Mouse (Mus musculus): Measurements from ENCODE around the gene Agpat1. TPM values are rescaled to one million over a fixed set of nuclear protein-coding genes. Genes with fewer than 3 reads are reported as not detected.
A peak's percentile ranks its signal among the peaks of the same experiment; 100 is the strongest.

Agpat1 gene
- 58.2 and 74.8 TPM in 2 replicates for polyA plus RNA-seq (2014; fragmentation: Nextera tagmentation; extraction: Ambion mirVana)

- Histone ChIP-seq H3K4me2 (ENCODE audit: low read depth, severe bottlenecking) (peak within 1 kb of the TSS; percentile 93), H3K9me3 (ENCODE audit: control insufficient read depth, low read length) (no peaks in the 10 kb centered on the region), H3K27ac (replicated peaks; ENCODE audit: low read depth, low read length) (peak within 1 kb of the TSS; percentile 72), H3K4me1 (ENCODE audit: control insufficient read depth, insufficient read depth, low read length) (peaks cover 16% of the 10 kb centered on the region), H3K4me3 (ENCODE audit: low read depth, low read length) (peak within 1 kb of the TSS; percentile 96), H3K9ac (ENCODE audit: low read length) (peak within 1 kb of the TSS; percentile 89), H3K36me3 (ENCODE audit: control insufficient read depth, insufficient read depth, low read length) (peaks cover 7% of the 10 kb centered on the region; the same call in 1 of the 2 replicates), H3K27me3 (ENCODE audit: control insufficient read depth, insufficient read depth, low read length) (no peaks in the 10 kb centered on the region)
- ATAC-seq (ENCODE audit: insufficient number of reproducible peaks, low FRiP score, low TSS enrichment, low read depth) (peak; percentile 90), DNase-seq (ENCODE audit: low spot score) (peak; percentile 99)
- 0% methylated on average over 35 of the region's 35 CpGs for WGBS
These were observed at the start of gene Agpat1 for GRCm38 (mm10) chr17:34604061-34604508. Agpat1 (plus strand) TSS chr17:34604262.

GRCm38 (mm10) chr17:34555483-34555882 is 48.6 kb upstream of the Agpat1 start:
- DNase-seq (ENCODE audit: low spot score), result peak; percentile 86
- no peak for ATAC-seq (ENCODE audit: insufficient number of reproducible peaks, low FRiP score, low TSS enrichment, low read depth)
- WGBS, result 28% methylated on average over 5 of the region's 5 CpGs

GRCm38 (mm10) chr17:34556406-34556805 is 47.7 kb upstream of the Agpat1 start:
- Histone ChIP-seq H3K4me2 (ENCODE audit: low read depth, severe bottlenecking) (no peak overlapping the region), H3K4me1 (ENCODE audit: control insufficient read depth, insufficient read depth, low read length) (no peaks in the 10 kb centered on the region), H3K27ac (replicated peaks; ENCODE audit: low read depth, low read length) (no peak overlapping the region), H3K4me3 (ENCODE audit: low read depth, low read length) (no peak overlapping the region), H3K36me3 (ENCODE audit: control insufficient read depth, insufficient read depth, low read length) (no peaks in the 10 kb centered on the region), H3K9ac (ENCODE audit: low read length) (no peak overlapping the region), H3K9me3 (ENCODE audit: control insufficient read depth, low read length) (no peaks in the 10 kb centered on the region), H3K27me3 (ENCODE audit: control insufficient read depth, insufficient read depth, low read length) (no peaks in the 10 kb centered on the region)
- WGBS, result 86% methylated on average over 8 of the region's 8 CpGs
- DNase-seq (ENCODE audit: low spot score) (no peak), ATAC-seq (ENCODE audit: insufficient number of reproducible peaks, low FRiP score, low TSS enrichment, low read depth) (no peak)

More at GRCm38 (mm10) chr17:34555483-34555882, 48.6 kb upstream of the Agpat1 start:
- Histone ChIP-seq H3K36me3 (ENCODE audit: control insufficient read depth, insufficient read depth, low read length) (no peaks in the 10 kb centered on the region), H3K9me3 (ENCODE audit: control insufficient read depth, low read length) (no peaks in the 10 kb centered on the region), H3K9ac (ENCODE audit: low read length) (no peak overlapping the region), H3K4me1 (ENCODE audit: control insufficient read depth, insufficient read depth, low read length) (no peaks in the 10 kb centered on the region), H3K27me3 (ENCODE audit: control insufficient read depth, insufficient read depth, low read length) (no peaks in the 10 kb centered on the region), H3K27ac (replicated peaks; ENCODE audit: low read depth, low read length) (no peak overlapping the region), H3K4me2 (ENCODE audit: low read depth, severe bottlenecking) (no peak overlapping the region), H3K4me3 (ENCODE audit: low read depth, low read length) (no peak overlapping the region)

- no peak for ATAC-seq (ENCODE audit: insufficient number of reproducible peaks, low FRiP score, low TSS enrichment, low read depth)
- Histone ChIP-seq H3K4me3 (ENCODE audit: low read depth, low read length) (no peak overlapping the region), H3K36me3 (ENCODE audit: control insufficient read depth, insufficient read depth, low read length) (no peaks in the 10 kb centered on the region), H3K9me3 (ENCODE audit: control insufficient read depth, low read length) (no peaks in the 10 kb centered on the region), H3K4me2 (ENCODE audit: low read depth, severe bottlenecking) (no peak overlapping the region), H3K9ac (ENCODE audit: low read length) (no peak overlapping the region), H3K27me3 (ENCODE audit: control insufficient read depth, insufficient read depth, low read length) (no peaks in the 10 kb centered on the region), H3K4me1 (ENCODE audit: control insufficient read depth, insufficient read depth, low read length) (no peaks in the 10 kb centered on the region), H3K27ac (replicated peaks; ENCODE audit: low read depth, low read length) (no peak overlapping the region)
- 41% methylated on average over 11 of the region's 11 CpGs for WGBS
- no peak for DNase-seq (ENCODE audit: low spot score)
These were observed 46.7 kb upstream of the Agpat1 start for GRCm38 (mm10) chr17:34557411-34557810.

- 87% methylated on average over 7 of the region's 7 CpGs for WGBS
- Histone ChIP-seq H3K9me3 (ENCODE audit: control insufficient read depth, low read length) (no peaks in the 10 kb centered on the region), H3K9ac (ENCODE audit: low read length) (no peak overlapping the region), H3K27me3 (ENCODE audit: control insufficient read depth, insufficient read depth, low read length) (no peaks in the 10 kb centered on the region), H3K4me1 (ENCODE audit: control insufficient read depth, insufficient read depth, low read length) (peaks cover 4% of the 10 kb centered on the region; the same call in 1 of the 2 replicates), H3K4me3 (ENCODE audit: low read depth, low read length) (no peak overlapping the region), H3K36me3 (ENCODE audit: control insufficient read depth, insufficient read depth, low read length) (no peaks in the 10 kb centered on the region), H3K27ac (replicated peaks; ENCODE audit: low read depth, low read length) (no peak overlapping the region), H3K4me2 (ENCODE audit: low read depth, severe bottlenecking) (no peak overlapping the region)
- ATAC-seq (ENCODE audit: insufficient number of reproducible peaks, low FRiP score, low TSS enrichment, low read depth), result no peak
- DNase-seq (ENCODE audit: low spot score), result no peak
These were observed 44.9 kb upstream of the Agpat1 start for GRCm38 (mm10) chr17:34559116-34559515.

GRCm38 (mm10) chr17:34559895-34560294 is 44.2 kb upstream of the Agpat1 start:
- ATAC-seq (ENCODE audit: insufficient number of reproducible peaks, low FRiP score, low TSS enrichment, low read depth) (no peak), DNase-seq (ENCODE audit: low spot score) (no peak)
- no peak overlapping the region for H3K4me2 ChIP-seq (ENCODE audit: low read depth, severe bottlenecking)
- H3K4me3 ChIP-seq (ENCODE audit: low read depth, low read length), result no peak overlapping the region
- no peak overlapping the region for H3K9ac ChIP-seq (ENCODE audit: low read length)
- no peaks in the 10 kb centered on the region for H3K9me3 ChIP-seq (ENCODE audit: control insufficient read depth, low read length)
- peaks cover 11% of the 10 kb centered on the region; the same call in 1 of the 2 replicates for H3K4me1 ChIP-seq (ENCODE audit: control insufficient read depth, insufficient read depth, low read length)
- no peak overlapping the region for H3K27ac ChIP-seq (replicated peaks; ENCODE audit: low read depth, low read length)
- H3K36me3 ChIP-seq (ENCODE audit: control insufficient read depth, insufficient read depth, low read length), result no peaks in the 10 kb centered on the region
- H3K27me3 ChIP-seq (ENCODE audit: control insufficient read depth, insufficient read depth, low read length), result no peaks in the 10 kb centered on the region; the same call in 1 of the 2 replicates
- 23% methylated on average over 15 of the region's 15 CpGs for WGBS

GRCm38 (mm10) chr17:34560438-34560837 is 43.6 kb upstream of the Agpat1 start:
- DNase-seq (ENCODE audit: low spot score), result no peak
- H3K27me3 ChIP-seq (ENCODE audit: control insufficient read depth, insufficient read depth, low read length), result no peaks in the 10 kb centered on the region; the same call in 1 of the 2 replicates
- H3K27ac ChIP-seq (replicated peaks; ENCODE audit: low read depth, low read length), result no peak overlapping the region
- H3K4me1 ChIP-seq (ENCODE audit: control insufficient read depth, insufficient read depth, low read length), result peaks cover 14% of the 10 kb centered on the region; the same call in 1 of the 2 replicates
- no peaks in the 10 kb centered on the region for H3K36me3 ChIP-seq (ENCODE audit: control insufficient read depth, insufficient read depth, low read length)
- 91% methylated on average over 6 of the region's 6 CpGs for WGBS
- no peak overlapping the region for H3K9ac ChIP-seq (ENCODE audit: low read length)
- ATAC-seq (ENCODE audit: insufficient number of reproducible peaks, low FRiP score, low TSS enrichment, low read depth), result no peak
- H3K4me3 ChIP-seq (ENCODE audit: low read depth, low read length), result no peak overlapping the region
- H3K9me3 ChIP-seq (ENCODE audit: control insufficient read depth, low read length), result no peaks in the 10 kb centered on the region
- no peak overlapping the region for H3K4me2 ChIP-seq (ENCODE audit: low read depth, severe bottlenecking)

GRCm38 (mm10) chr17:34561200-34561599 is 42.9 kb upstream of the Agpat1 start:
- no peak overlapping the region for H3K4me2 ChIP-seq (ENCODE audit: low read depth, severe bottlenecking)
- DNase-seq (ENCODE audit: low spot score), result no peak
- no peak overlapping the region for H3K4me3 ChIP-seq (ENCODE audit: low read depth, low read length)
- H3K36me3 ChIP-seq (ENCODE audit: control insufficient read depth, insufficient read depth, low read length), result no peaks in the 10 kb centered on the region
- peaks cover 2% of the 10 kb centered on the region for H3K27me3 ChIP-seq (ENCODE audit: control insufficient read depth, insufficient read depth, low read length)
- peaks cover 14% of the 10 kb centered on the region; the same call in 1 of the 2 replicates for H3K4me1 ChIP-seq (ENCODE audit: control insufficient read depth, insufficient read depth, low read length)
- H3K27ac ChIP-seq (replicated peaks; ENCODE audit: low read depth, low read length), result no peak overlapping the region
- WGBS, result 56% methylated on average over 8 of the region's 8 CpGs
- no peak overlapping the region for H3K9ac ChIP-seq (ENCODE audit: low read length)
- no peak for ATAC-seq (ENCODE audit: insufficient number of reproducible peaks, low FRiP score, low TSS enrichment, low read depth)
- H3K9me3 ChIP-seq (ENCODE audit: control insufficient read depth, low read length), result no peaks in the 10 kb centered on the region

GRCm38 (mm10) chr17:34562595-34562994 is 41.5 kb upstream of the Agpat1 start:
- Histone ChIP-seq H3K9ac (ENCODE audit: low read length) (no peak overlapping the region), H3K4me1 (ENCODE audit: control insufficient read depth, insufficient read depth, low read length) (peaks cover 14% of the 10 kb centered on the region; the same call in 1 of the 2 replicates), H3K4me2 (ENCODE audit: low read depth, severe bottlenecking) (no peak overlapping the region), H3K9me3 (ENCODE audit: control insufficient read depth, low read length) (no peaks in the 10 kb centered on the region), H3K4me3 (ENCODE audit: low read depth, low read length) (no peak overlapping the region), H3K36me3 (ENCODE audit: control insufficient read depth, insufficient read depth, low read length) (no peaks in the 10 kb centered on the region), H3K27me3 (ENCODE audit: control insufficient read depth, insufficient read depth, low read length) (peaks cover 2% of the 10 kb centered on the region), H3K27ac (replicated peaks; ENCODE audit: low read depth, low read length) (no peak overlapping the region)
- no peak for DNase-seq (ENCODE audit: low spot score)
- 64% methylated on average over 3 of the region's 3 CpGs for WGBS
- no peak for ATAC-seq (ENCODE audit: insufficient number of reproducible peaks, low FRiP score, low TSS enrichment, low read depth)
